Mouse (Mus musculus) effector memory CD4-positive, alpha-beta T cell, adult 7 months (primary cell): Measurements from ENCODE around the gene Prpsap1. TPM values are rescaled to one million over a fixed set of nuclear protein-coding genes. Genes with fewer than 3 reads are reported as not detected.

Source experiments
- polyA plus RNA-seq: library from polyadenylated mRNA; unstranded; fragments of 100-300 nt; shearing (Covaris generic); gene quantifications from one replicate; pipeline ENCODE4 v1.2.1, GENCODE M21; 2017

Gene Prpsap1
- polyA plus RNA-seq: 129 TPM

DNA sequence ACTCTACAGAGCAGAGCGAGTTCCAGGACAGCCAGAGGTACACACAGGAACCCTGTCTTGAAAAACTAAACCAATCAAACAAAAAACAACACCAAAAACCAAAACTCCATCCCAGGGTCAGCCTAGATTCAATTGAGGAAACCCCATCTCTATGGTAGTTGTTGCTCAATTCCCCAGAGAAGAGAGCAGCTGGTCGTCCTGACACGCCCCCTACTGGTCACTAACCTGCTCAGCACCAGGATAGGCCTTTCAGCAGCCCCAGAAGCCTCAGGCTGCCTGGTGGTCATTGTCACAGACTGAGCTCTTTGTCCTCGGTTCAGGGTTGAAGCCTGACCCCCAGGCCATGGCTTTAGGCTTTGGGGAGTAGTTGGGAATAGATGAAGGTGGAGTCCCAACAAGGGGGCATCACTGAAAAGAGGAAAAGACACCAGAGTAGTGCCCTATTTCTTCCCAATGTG lies at the start of gene Prpsap1:
Gene Prpsap1, minus strand, starts transcription at position 408 of the 458 bp plus-strand sequence.

DNA sequence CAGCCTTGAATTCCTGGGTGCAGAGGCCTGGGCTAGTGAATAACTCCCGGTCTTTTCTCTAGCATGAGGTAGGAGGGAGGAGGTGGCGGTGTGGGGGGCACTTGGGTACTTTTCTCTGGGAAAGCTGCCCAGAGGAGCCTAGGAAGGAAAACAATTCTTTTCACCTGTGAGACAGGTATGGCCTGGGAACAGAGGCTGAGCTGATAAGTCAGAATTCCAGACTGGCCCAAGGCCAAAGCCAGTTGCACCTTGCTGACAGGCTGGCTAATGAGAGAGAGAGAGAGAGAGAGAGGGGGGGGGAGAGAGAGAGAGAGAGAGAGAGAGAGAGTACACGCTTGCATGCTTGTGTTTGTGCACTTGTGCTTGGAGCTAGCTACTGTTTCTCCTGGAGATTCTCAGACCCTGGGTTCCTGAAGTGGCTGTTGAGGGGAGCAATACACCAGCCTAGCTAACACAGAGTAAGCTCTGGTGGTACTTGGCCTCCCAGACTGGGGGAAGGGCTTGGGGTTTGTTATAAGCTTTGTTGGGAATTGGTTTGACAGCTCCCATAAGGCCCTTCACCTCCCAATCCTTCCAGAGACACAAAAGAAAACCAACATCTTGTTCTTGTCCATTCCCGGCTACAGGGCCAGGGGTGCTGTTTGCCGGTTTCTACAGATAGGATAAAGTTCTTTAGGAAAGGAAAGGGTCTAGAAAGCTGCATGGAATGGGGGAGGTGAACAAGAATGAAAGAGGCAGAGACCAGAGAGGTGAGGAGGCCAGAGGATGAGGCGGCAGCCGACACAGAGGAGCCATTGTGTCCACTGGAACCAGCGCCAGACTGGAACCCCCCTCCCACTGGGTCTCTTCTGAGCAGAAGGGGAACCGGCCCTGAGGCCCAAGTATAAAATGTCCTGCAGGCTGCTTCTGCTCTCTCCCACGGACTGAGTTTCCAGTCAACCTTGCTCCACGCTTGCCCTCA lies 36.5 kb upstream of the Prpsap1 start, which contains the start of gene Sphk1:
Gene Sphk1, plus strand, starts transcription at position 739 of the 961 bp plus-strand sequence.

DNA sequence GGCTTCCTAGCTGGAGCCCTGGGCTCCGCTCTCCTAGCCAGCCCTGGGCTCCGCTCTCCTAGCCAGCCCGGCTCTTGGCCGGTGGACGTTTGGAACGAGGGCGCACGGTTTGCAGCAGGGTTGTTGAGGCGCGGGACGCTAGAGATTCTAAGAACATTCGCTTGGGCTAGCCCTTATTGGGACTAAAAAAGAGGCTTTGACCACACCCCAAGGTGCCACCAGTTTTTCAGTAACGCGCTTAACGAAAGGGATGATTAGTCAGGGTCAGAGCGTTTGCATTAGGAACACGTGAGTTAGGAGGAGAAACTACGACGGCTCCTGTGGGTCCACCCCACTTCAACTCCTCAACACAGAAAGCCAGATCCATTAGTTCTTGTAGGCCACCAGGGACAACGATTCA lies 27.9 kb downstream of the Prpsap1 start, which contains the start of gene Qrich2:
Gene Qrich2, minus strand, starts transcription at position 101 of the 400 bp plus-strand sequence.

DNA sequence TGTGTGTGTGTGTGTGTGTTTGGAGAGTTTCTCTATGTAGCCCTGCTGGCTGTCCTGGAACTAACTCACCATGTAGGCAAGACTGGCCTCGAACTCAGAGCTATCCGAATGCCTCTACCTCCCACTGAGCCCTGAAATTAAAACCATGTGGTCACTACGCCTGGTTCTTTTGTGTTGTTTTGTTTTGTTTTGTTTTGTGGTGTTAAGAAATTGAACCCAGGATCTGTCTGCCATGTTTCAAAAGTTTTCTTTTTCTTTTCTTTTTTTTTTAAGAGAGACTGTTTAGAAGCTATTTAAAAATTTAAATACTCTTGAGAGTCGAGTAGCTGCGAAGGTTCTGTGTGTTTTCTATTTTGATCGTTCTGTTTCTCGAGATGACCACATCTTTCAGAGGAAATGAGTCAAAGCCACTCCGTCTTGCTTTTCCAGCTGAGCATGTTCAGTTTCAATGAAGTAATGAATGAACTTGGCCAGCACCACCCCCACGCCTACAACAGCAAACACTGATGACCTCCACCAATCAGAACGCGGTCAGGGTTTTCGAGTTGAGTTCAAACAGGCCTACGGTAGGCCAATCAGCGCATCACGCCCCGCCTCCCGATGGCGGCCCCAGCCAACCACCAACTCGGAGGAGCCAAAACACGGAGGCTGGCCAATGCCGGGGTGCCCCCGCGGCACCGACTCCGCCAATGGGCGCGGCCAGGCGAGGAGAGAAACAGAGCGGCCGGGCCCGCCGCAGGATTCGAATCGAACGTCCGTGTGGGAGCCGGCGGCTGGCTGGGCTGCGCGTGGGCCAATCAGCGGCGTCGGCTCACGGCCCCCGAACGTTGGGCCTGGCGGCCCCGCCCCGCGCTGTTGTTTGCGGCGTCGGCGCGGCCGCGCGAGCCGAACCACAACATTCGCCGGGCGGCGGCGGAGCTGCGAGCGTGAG lies 60.4 kb downstream of the Prpsap1 start, which contains the start of gene Ubald2:
Gene Ubald2, plus strand, starts transcription at position 739 of the 931 bp plus-strand sequence.

Other genes starting within 250 kb of the Prpsap1 start
- gene Srp68, start 220.0 kb downstream of the Prpsap1 start, polyA plus RNA-seq: 69.2 TPM
- not detected for gene Galr2, start 213.3 kb downstream of the Prpsap1 start, polyA plus RNA-seq
- 57.6 TPM for gene Exoc7, start 187.0 kb downstream of the Prpsap1 start, polyA plus RNA-seq
- not detected for gene Foxj1, start 158.8 kb downstream of the Prpsap1 start, polyA plus RNA-seq
- gene Rnf157, start 81.2 kb downstream of the Prpsap1 start, polyA plus RNA-seq: 134 TPM
- gene Ubald2, start 60.1 kb downstream of the Prpsap1 start, polyA plus RNA-seq: 1,050 TPM
- 0.45 TPM for gene Qrich2, start 28.0 kb downstream of the Prpsap1 start, polyA plus RNA-seq
- 1.6 TPM for gene Sphk1, start 36.7 kb upstream of the Prpsap1 start, polyA plus RNA-seq
- gene Ube2o, start 87.2 kb upstream of the Prpsap1 start, polyA plus RNA-seq: 16.3 TPM
- gene Aanat, start 92.2 kb upstream of the Prpsap1 start, polyA plus RNA-seq: 0.28 TPM
- gene Rhbdf2, start 132.8 kb upstream of the Prpsap1 start, polyA plus RNA-seq: 26.2 TPM
- not detected for gene Prcd, start 159.3 kb upstream of the Prpsap1 start, polyA plus RNA-seq
- not detected for gene Cygb, start 160.1 kb upstream of the Prpsap1 start, polyA plus RNA-seq